Mouse (Mus musculus) myocyte (in vitro differentiated cells): ENCODE results near the gene B4gat1. TPM values are rescaled to one million over a fixed set of nuclear protein-coding genes. Genes with fewer than 3 reads are reported as not detected.

ENCODE experiments used
- H3K27me3 ChIP-seq: one replicate; pipeline ENCODE4 v1.6.1; 2011; ENCODE audit not compliant: control insufficient read depth, insufficient read depth, insufficient read length
- H3K36me3 ChIP-seq: one replicate; pipeline ENCODE4 v1.6.1; 2011; ENCODE audit not compliant: control insufficient read depth, insufficient read depth
- H3K4me2 ChIP-seq: one replicate; pipeline ENCODE4 v1.6.1; 2011; ENCODE audit warnings: low read depth, control low read depth
- H3K4me3 ChIP-seq: one replicate; pipeline ENCODE4 v1.5.1; 2011; ENCODE audit warnings: mild to moderate bottlenecking, control low read depth, moderate library complexity
- H3K79me2 ChIP-seq: one replicate; pipeline ENCODE4 v1.6.1; 2011; ENCODE audit not compliant: control insufficient read depth, insufficient read depth
- H3ac ChIP-seq: one replicate; pipeline ENCODE4 v1.6.1; 2011; ENCODE audit not compliant: control insufficient read depth, insufficient read length
- CEBPB ChIP-seq: IDR thresholded peaks from 2 replicates; pipeline ENCODE4 v1.6.1; 2011; ENCODE audit warnings: mild to moderate bottlenecking, moderate library complexity; ENCODE audit not compliant: poor library complexity, insufficient read depth, severe bottlenecking
- E2F4 ChIP-seq: IDR thresholded peaks from one replicate; pipeline ENCODE4 v1.6.1; 2011; ENCODE audit warnings: mild to moderate bottlenecking, control low read depth, moderate library complexity; ENCODE audit not compliant: insufficient read depth
- MAX ChIP-seq: IDR thresholded peaks from one replicate; pipeline ENCODE4 v1.6.1; 2011; ENCODE audit warnings: low read depth, mild to moderate bottlenecking, control low read depth
- MYOD1 ChIP-seq, 3 experiments: IDR thresholded peaks; one replicate each; pipeline ENCODE4 v1.6.1; 2011; ENCODE audit warnings: control low read depth in 2 of 3, low read depth in 2 of 3, mild to moderate bottlenecking in 2 of 3, moderate library complexity in 1 of 3; ENCODE audit not compliant: insufficient read length in 2 of 3, control insufficient read depth in 1 of 3
- MYOG ChIP-seq, 3 experiments: IDR thresholded peaks; one replicate each; pipeline ENCODE4 v1.6.1; 2011; ENCODE audit warnings: control low read depth in 2 of 3, low read depth in 2 of 3, mild to moderate bottlenecking in 2 of 3; ENCODE audit not compliant: insufficient read length in 2 of 3, control insufficient read depth in 1 of 3, insufficient read depth in 1 of 3
- POLR2A ChIP-seq: IDR thresholded peaks from one replicate; pipeline ENCODE4 v1.6.1; 2011; ENCODE audit warnings: low read depth, mild to moderate bottlenecking, control low read depth, moderate library complexity; ENCODE audit not compliant: insufficient read length
- POLR2AphosphoS2 ChIP-seq: IDR thresholded peaks from one replicate; pipeline ENCODE4 v1.6.1; 2011; ENCODE audit warnings: low read depth, control low read depth; ENCODE audit not compliant: insufficient read length
- REST ChIP-seq: IDR thresholded peaks from one replicate; pipeline ENCODE4 v1.6.1; 2011; ENCODE audit warnings: mild to moderate bottlenecking, control low read depth, moderate library complexity; ENCODE audit not compliant: insufficient read depth, insufficient read length
- SRF ChIP-seq: IDR thresholded peaks from one replicate; pipeline ENCODE4 v1.6.1; 2011; ENCODE audit warnings: low read depth; ENCODE audit not compliant: control insufficient read depth, insufficient read length
- TCF12 ChIP-seq: IDR thresholded peaks from one replicate; pipeline ENCODE4 v1.6.1; 2011; ENCODE audit warnings: mild to moderate bottlenecking, control low read depth; ENCODE audit not compliant: poor library complexity, insufficient read depth, severe bottlenecking
- TCF3 ChIP-seq: IDR thresholded peaks from one replicate; pipeline ENCODE4 v1.6.1; 2011; ENCODE audit warnings: low read depth, control low read depth; ENCODE audit not compliant: insufficient read length
- USF1 ChIP-seq: IDR thresholded peaks from one replicate; pipeline ENCODE4 v1.6.1; 2011; ENCODE audit warnings: low read depth, mild to moderate bottlenecking, control low read depth, moderate library complexity
- polyA plus RNA-seq: library from polyadenylated mRNA; unstranded; fragments of >200 nt; fragmentation: generic; extraction: Trizol; gene quantifications from one replicate; pipeline ENCODE4 v1.2.1, GENCODE M21; 2012; ENCODE audit warnings: missing spikeins

B4gat1 gene
- polyA plus RNA-seq, 1 experiment, result 46.7 TPM

GRCm38 (mm10) chr19:5026111-5026510 is 12.5 kb upstream of the B4gat1 start:
- no peaks in the 10 kb centered on the region for H3K36me3 ChIP-seq
- no peak overlapping the region for H3ac ChIP-seq
- peaks cover 5% of the 10 kb centered on the region for H3K79me2 ChIP-seq
- H3K27me3 ChIP-seq, result no peaks in the 10 kb centered on the region
- H3K4me2 ChIP-seq, result no peak overlapping the region
- H3K4me3 ChIP-seq, result no peak overlapping the region
- TF ChIP-seq MAX (no peak), TCF12 (no peak), USF1 (no peak), POLR2AphosphoS2 (no peak), SRF (no peak), REST (no peak), MYOG (IDR thresholded peaks at IDR 0.05; ENCODE audit: control insufficient read depth in 1 of 3, insufficient read depth in 1 of 3, insufficient read length in 2 of 3, low read depth in 2 of 3) (no peak), POLR2A (no peak), MYOD1 (IDR thresholded peaks at IDR 0.05; ENCODE audit: control insufficient read depth in 1 of 3, insufficient read length in 2 of 3, low read depth in 2 of 3) (no peak), CEBPB (no peak), E2F4 (no peak), TCF3 (no peak)

GRCm38 (mm10) chr19:5032686-5033085 is 5.9 kb upstream of the B4gat1 start:
- no peak for TF ChIP-seq REST
- no peak for TF ChIP-seq CEBPB
- TF ChIP-seq MYOG (IDR thresholded peaks at IDR 0.05; ENCODE audit: control insufficient read depth in 1 of 3, insufficient read depth in 1 of 3, insufficient read length in 2 of 3, low read depth in 2 of 3), result no peak
- TF ChIP-seq TCF3, result no peak
- TF ChIP-seq MAX, result no peak
- no peak for TF ChIP-seq USF1
- TF ChIP-seq POLR2A, result no peak
- TF ChIP-seq SRF, result no peak
- no peak for TF ChIP-seq TCF12
- no peak for TF ChIP-seq E2F4
- TF ChIP-seq POLR2AphosphoS2, result no peak
- TF ChIP-seq MYOD1 (IDR thresholded peaks at IDR 0.05; ENCODE audit: control insufficient read depth in 1 of 3, insufficient read length in 2 of 3, low read depth in 2 of 3), result no peak
- Histone ChIP-seq H3K27me3 (no peaks in the 10 kb centered on the region), H3K4me2 (no peak overlapping the region), H3K4me3 (no peak overlapping the region), H3ac (no peak overlapping the region), H3K79me2 (no peaks in the 10 kb centered on the region), H3K36me3 (peaks cover 7% of the 10 kb centered on the region)

- TF ChIP-seq MYOG (IDR thresholded peaks at IDR 0.05; ENCODE audit: control insufficient read depth in 1 of 3, insufficient read depth in 1 of 3, insufficient read length in 2 of 3, low read depth in 2 of 3) (no peak), MYOD1 (IDR thresholded peaks at IDR 0.05; ENCODE audit: control insufficient read depth in 1 of 3, insufficient read length in 2 of 3, low read depth in 2 of 3) (no peak), TCF12 (no peak), REST (no peak), MAX (no peak), CEBPB (no peak), POLR2AphosphoS2 (no peak), TCF3 (no peak), POLR2A (no peak), SRF (no peak), USF1 (no peak), E2F4 (no peak)
- Histone ChIP-seq H3K4me2 (no peak overlapping the region), H3K79me2 (peaks cover 13% of the 10 kb centered on the region), H3ac (no peak overlapping the region), H3K27me3 (no peaks in the 10 kb centered on the region), H3K4me3 (no peak overlapping the region), H3K36me3 (peaks cover 5% of the 10 kb centered on the region)
Measured at GRCm38 (mm10) chr19:5036577-5036976, 2.0 kb upstream of the B4gat1 start.

GRCm38 (mm10) chr19:5037678-5038571 is 701 bp upstream of the B4gat1 start:
- H3K79me2 ChIP-seq, result peaks cover 27% of the 10 kb centered on the region
- 0 out of 2 replicates have a peak, but pooled peaks have one; percentile 46 for TF ChIP-seq CEBPB
- TF ChIP-seq MYOD1 (IDR thresholded peaks at IDR 0.05; ENCODE audit: control insufficient read depth in 1 of 3, insufficient read length in 2 of 3, low read depth in 2 of 3), result peak in 1 of 3 experiments; percentile 2
- TF ChIP-seq SRF, result no peak
- H3K4me2 ChIP-seq, result peak overlapping the region; percentile 77
- H3K4me3 ChIP-seq, result peak overlapping the region; percentile 89
- no peaks in the 10 kb centered on the region for H3K36me3 ChIP-seq
- H3K27me3 ChIP-seq, result no peaks in the 10 kb centered on the region
- peak overlapping the region; percentile 63 for H3ac ChIP-seq
